1 mouse cellular context compared by ENCODE assay signal in genomic region chr10:63386991-63387390, GRCm38 (mm10).
TF ChIP-seq lines count a peak whose summit lies in the region.

No protein-coding gene starts in this region.

TF ChIP-seq in MEL, 35 proteins besides CTCF, POLR2A, EP300 and RAD21 (continued from another document):
- TF ChIP-seq BHLHE40 (IDR thresholded peaks at IDR 0.05; ENCODE audit: borderline replicate concordance, low read depth, low read length) = no peak
- no peak for TF ChIP-seq TBP (IDR thresholded peaks at IDR 0.05; ENCODE audit: low read depth, low read length)
- TF ChIP-seq POLR2AphosphoS5 (IDR thresholded peaks at IDR 0.05; ENCODE audit: borderline replicate concordance, low read depth, low read length) = no peak
- no peak for TF ChIP-seq MAFK (IDR thresholded peaks at IDR 0.05; ENCODE audit: borderline replicate concordance, low read depth, low read length)
- TF ChIP-seq CHD1 (IDR thresholded peaks at IDR 0.05; ENCODE audit: low read depth, low read length) = no peak
TF ChIP-seq in MEL: peak in this region for 0.
